Mouse (Mus musculus) gastrocnemius, adult 8-10 months (tissue): ENCODE measurements around the gene Hoxd12. TPM values are rescaled to one million over a fixed set of nuclear protein-coding genes. Genes with fewer than 3 reads are reported as not detected.

ENCODE experiments used
- DNase-seq, 2 experiments: peaks; one replicate each; pipeline ENCODE4 v3.0.0; 2022; ENCODE audit warnings: low spot score in 2 of 2
- total RNA-seq, 4 experiments: library from RNA; stranded (reverse); gene quantifications; 2 replicates each; pipeline ENCODE4 v1.2.4; 2022

Gene Hoxd12
- total RNA-seq, 4 experiments from 2014 or later, result not detected

DNA sequence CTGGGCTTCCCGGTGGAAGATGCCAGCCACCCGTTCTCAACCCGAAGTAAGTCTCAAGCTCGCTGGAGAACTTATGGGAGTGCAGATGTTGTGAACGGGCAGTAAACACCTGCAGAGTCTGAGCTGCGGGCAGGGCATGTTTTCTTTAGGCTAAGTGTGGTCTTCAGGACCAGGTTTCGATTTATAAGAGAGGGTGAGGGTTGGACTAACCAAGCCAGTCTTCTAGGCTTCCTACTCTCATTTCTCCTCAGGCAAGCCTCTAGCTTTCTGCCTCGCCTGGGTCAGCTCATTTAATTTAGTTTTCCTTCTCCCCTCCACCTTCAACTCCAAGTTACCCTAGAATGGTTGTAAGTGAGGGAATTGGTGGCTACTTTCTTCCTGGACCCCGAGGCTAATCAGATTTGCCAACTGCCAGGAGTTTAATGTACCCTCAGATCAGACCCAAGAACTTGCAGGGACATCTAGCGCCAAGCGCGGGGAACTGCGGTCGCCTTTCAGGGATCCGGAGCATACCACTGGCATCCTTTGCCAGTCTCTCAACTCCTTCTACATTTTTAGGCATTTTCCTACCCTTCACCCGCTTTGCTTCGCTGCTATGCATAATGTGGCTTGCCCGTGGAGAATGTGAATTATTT, 11.4 kb upstream of the Hoxd12 start:
- no peak for DNase-seq

DNA sequence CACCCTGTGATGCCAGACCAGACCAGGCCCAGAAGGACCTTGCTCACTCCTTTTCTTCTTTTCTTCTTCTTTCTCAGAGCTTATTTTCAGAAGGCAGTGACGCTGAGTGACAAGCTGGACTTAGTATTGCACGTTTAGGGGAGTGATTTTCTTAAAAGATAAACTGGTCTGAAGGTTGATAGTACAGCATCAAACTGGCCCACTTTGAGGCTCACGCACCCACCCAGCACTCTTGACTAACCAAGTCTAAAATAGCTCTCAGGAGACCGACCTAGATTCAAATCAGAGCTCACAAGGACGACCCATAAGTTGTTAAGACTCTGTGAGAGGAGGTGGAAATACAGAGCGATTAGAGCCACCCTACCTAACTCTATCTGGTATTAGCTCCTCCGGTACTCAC, 8.4 kb upstream of the Hoxd12 start:
- no peak for DNase-seq

DNA sequence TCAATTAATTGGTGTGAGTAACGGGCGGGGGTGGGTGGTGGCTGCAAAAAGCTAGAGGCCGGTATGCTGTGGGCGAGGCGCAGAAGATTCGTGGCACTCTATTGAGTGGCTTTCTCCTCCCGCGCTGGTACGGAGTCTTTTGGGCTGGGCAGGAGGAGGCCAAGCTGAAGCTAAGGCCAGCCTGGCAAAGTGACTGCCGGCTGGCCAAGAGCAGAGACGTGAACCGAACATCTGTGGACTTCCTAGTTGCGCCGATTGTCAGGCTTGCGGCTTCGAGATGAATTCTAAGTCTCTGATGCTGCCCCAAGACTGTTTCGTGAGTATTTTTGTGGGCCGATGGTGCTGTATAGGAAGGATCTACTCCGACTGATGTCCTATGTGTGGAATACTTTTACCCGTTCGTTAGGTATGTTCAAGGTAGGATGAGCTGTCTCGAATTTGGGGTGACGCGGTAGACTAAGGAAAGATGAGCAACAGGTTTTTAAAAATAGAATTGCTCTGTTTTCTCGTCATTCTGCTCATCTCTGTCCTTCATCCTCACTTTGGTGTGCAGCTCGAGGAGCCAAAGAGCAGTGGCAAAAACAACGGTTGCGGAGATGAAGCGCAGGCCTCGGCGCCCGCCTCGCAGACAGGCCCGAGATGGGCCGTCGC, 7.5 kb upstream of the Hoxd12 start:
- no peak for DNase-seq

DNA sequence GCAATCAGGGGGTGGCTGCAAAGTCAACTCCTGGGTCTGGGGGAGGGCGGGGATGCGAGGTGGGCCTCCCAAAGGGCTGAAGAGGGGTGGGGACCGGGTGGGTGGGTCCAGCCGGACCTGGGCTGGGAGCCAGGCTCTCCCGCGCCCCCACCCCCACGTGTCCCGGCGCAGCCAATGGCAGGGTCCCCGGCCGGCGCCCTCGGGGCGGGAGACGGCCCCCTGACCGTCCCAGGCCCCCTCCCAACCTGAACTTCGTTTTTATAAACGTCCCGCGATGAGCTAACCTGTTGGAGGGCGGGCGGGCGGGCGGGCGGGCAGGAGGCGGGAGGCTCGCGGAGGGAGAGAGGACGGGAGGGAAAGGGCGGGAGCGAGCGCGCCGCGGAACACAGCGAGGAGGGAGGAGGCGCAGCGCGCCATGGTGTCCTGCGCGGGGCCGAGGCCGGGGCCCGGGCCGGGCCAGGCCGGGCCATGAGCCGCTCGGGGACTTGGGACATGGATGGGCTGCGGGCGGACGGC, 6.9 kb upstream of the Hoxd12 start, which contains the start of gene Hoxd13:
Gene Hoxd13, plus strand, starts transcription at position 469 of the 516 bp plus-strand sequence.
- DNase-seq, result no peak

DNA sequence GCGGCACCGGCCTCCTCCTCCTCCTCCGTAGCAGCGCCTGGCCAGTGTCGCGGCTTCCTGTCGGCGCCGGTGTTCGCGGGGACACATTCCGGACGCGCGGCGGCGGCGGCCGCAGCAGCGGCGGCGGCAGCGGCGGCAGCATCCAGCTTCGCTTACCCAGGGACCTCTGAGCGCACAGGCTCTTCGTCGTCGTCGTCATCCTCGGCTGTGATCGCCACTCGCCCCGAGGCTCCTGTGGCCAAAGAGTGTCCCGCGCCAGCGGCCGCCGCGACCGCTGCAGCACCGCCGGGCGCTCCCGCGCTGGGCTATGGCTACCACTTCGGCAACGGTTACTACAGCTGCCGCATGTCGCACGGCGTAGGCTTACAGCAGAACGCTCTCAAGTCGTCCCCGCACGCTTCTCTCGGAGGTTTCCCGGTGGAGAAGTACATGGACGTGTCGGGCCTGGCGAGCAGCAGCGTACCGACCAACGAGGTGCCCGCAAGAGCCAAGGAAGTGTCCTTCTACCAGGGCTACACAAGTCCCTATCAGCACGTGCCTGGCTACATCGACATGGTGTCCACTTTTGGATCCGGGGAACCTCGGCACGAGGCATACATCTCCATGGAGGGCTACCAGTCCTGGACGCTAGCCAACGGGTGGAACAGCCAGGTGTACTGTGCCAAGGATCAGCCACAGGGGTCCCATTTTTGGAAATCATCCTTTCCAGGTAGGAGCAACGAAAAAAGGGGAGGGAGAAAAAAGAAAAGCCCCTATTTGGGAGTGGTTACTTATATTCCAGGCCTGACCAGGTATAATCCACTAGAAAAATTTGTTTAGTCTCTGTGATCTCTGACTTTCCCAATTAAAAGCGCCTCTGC, 6.2 kb upstream of the Hoxd12 start:
- no peak for DNase-seq

DNA sequence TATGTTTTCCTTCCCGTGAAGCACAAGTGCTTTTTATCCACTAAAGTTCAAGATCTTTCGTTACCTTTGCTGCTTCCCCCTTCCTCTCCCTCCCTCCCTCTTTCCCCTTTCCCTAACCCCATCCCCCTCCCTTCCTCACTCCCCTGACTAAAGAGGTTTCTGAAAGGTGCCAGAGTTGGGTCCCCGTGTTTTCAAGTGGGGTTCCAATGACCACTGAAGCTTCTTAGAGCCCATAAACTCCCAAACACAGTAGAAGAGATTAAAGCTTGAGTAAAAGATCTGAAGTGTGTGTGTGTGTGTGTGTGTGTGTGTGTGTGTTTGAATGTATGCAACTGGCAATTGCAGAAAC, 5.6 kb upstream of the Hoxd12 start:
- no peak for DNase-seq

DNA sequence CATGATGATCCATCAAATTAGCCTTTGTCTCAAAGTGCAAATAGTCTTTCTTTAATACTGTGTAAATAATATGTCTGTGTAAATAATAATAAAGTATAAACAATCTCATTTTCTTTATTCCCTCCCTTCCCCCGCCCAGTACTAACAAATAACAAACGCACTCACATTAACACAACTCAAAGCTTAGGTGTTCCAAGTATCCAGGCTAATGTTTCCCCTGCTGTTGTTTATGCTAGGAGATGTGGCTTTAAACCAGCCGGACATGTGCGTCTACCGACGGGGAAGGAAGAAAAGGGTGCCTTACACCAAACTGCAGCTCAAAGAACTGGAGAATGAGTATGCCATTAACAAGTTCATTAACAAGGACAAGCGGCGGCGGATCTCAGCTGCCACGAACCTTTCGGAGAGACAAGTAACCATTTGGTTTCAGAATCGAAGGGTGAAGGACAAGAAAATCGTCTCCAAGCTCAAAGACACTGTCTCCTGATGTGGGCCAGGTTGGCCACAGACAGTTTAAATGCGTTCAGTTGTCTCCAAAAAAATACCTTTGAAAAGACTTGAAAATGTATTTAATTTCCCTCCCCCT, 5.1 kb upstream of the Hoxd12 start:
- DNase-seq, result no peak

DNA sequence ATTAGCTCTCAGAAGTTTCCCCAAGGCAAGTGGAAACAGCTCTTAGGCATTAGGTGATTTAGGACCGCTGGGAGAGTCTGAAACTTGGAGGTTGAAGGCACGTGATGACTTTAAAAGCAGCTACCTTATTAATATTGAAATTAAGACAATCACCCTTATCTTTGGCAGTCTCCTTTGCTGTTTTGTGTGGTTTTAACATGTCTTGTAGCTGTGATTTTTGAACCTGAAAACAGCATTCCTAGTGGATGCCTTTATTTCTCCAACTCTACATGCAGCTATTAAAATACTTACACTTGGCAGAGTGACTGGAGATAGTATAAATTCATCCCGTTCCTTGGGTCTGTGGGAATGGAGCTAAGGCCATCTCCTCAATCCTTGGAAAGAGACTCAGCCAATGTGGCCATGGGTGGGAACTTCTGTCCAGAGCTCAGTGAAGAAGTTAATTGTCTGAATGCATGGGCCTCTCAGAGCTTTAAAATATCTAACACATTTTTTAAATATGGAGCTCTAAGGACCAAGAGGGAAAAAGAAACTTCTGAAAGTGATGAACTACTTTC, 4.1 kb upstream of the Hoxd12 start:
- DNase-seq, result no peak

DNA sequence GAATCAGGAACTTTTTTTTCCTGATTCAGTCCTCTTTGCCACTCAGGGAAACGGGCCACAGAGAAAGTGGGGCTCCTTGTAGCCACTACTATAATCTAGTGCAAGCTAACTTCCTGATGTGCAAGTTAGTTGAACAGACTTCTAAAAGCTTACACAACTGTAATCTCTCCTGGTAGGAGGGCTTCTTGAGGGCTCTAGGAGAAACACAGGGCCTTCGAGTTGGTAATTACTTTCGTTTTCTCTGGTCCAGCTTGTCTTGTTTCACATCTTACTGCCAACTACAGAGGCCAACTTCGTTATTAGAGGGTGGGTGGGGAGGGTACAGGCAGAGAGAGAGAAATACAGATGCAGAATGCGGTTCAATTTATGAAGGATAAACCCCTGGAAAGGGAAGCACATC, 3.0 kb upstream of the Hoxd12 start:
- no peak for DNase-seq

DNA sequence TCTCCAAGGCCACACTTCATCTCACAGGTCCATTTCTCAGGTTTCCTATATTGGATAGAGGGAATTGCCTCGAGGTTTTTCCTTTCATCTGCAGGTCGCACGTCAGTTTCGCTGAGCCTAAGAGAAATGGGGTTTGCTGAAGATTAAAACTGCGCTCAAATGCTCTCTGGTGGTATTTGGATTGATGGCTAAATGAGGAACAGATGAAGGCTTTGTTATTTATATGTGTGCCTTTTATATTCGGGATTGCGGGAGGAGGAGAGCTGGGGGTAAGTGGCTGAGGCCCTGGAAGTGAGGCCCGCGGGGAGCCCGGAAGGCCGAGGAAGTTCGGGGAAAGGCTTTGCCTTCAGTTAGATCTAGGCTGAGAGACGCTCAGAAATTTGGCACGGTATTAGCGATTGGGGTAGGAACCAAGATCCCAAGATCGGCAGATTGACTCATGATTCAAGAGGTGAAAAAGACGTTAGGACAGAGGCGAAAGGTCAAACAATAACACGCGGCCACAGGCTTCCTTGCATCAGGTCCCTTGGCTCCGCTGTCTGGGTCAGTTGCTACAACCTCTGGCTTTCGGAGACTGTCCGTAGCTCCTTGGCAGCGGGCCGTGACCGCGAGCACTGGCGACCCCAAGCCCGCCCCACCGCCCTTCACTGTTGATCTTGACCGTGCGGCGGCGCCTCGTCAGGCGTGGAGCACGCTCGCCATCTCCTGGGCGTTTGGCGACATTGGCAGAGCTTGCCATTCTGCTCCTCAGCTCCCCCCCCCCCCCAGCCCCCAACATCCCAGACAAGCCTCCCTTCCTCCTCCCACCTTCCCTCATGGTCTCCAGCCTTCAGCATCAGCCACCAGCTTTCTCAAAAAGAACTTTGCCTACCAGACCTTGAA, 2.1 kb upstream of the Hoxd12 start:
- no peak for DNase-seq

DNA sequence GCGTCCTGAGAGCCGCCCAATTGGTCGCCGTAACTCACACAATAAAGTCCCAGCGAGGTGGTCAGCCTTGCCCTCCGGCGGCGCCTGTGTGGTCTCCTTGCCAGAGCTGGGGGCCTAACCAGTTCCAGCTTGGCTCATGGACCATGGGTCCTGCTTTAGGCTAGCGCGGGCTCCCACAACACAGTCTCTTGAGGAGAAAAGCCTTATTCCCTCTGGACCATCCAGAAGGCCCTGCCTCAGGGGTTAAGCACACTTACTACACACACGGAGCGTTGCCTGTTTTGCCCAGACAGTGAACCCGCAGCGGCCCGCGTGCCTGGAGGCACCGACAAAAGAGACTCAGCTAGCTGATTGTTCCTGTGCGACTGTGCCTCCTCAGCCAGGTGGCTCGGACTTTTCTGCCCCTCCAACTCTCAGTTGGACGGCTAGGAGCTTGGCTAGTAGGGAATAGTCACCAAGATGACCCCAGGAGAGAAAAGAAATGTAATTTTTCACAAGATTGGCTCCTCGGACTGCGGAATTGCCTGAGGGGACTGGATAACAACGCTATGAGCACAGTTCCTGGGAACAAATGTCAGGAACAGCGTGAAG, 883 bp upstream of the Hoxd12 start:
- DNase-seq, result no peak

DNA sequence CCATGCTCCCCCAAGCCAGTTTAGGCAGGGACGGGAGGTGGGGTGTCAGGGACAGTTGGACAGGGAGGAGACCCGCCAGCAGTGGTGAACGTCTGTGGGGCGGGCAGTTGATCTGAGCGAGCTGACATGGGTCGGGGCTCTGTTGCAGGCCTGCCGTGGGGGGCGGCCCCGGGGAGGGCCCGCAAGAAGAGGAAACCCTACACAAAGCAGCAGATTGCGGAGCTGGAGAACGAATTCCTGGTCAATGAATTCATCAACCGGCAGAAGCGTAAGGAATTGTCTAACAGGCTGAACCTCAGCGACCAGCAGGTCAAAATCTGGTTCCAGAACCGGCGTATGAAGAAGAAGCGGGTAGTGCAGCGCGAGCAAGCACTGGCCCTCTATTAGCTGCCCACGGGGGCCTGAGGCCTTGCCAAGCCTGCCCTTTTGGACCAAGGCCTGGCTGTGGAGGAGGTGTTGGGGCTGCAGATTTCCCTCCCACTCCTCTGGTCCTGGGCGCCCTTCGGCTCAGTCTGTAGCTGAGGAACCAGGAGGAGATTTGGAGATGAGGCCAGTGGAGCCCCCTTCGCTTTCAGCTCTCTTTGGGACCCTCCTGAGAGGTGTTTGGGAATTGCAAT, 961 bp downstream of the Hoxd12 start:
- DNase-seq, result no peak

DNA sequence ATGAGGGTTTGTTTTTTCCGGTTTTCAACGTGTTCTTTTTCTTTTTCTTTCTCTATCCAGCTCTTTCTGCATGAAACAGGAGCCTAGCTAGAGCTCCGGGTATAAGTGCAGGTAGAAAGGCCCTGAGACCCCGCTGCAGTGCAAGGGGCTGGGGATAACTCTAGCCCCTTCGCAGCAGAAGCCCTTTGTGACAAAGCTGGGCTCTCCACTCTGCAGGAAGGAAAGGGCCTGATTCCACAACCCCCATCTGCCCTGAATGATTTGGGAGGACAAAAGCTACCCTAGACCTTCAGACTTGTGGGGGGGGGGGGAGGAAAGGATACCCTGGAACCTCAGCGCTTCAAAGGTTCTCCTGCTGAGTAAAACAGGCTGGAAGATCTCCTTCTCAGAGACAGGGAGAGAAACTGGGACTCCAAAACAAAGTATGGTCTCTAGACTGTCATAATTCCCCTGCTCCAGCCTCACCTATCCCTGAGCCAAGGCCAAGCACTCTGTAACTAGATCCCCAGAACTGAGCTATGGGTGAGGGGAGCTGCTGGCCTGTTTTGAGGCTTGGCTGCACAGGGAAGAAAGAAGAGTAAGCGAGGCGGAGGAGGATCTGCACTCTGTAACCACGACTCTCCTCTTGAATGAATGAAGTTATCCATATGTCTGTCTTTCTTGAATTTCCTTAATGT, 1.7 kb downstream of the Hoxd12 start:
- no peak for DNase-seq

DNA sequence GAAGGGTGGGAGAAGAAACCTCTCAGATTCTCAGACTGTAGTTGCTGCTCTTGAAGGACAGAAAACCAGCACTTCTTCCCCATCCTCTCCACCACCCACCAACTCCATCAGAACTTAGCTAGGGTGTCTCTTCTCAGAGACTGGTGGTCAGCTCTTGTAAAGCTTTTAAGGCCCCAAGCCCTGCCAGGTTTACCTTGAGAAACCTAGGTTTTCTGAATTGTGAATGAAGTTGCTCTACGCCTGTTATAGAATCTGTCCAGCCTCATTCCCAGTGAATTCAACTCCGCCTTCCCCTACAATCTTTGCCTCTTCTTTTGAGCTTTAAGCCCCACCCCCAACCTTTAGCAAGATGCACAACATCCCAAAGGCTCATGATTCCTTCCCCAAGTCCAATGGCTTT, 2.3 kb downstream of the Hoxd12 start:
- no peak for DNase-seq

DNA sequence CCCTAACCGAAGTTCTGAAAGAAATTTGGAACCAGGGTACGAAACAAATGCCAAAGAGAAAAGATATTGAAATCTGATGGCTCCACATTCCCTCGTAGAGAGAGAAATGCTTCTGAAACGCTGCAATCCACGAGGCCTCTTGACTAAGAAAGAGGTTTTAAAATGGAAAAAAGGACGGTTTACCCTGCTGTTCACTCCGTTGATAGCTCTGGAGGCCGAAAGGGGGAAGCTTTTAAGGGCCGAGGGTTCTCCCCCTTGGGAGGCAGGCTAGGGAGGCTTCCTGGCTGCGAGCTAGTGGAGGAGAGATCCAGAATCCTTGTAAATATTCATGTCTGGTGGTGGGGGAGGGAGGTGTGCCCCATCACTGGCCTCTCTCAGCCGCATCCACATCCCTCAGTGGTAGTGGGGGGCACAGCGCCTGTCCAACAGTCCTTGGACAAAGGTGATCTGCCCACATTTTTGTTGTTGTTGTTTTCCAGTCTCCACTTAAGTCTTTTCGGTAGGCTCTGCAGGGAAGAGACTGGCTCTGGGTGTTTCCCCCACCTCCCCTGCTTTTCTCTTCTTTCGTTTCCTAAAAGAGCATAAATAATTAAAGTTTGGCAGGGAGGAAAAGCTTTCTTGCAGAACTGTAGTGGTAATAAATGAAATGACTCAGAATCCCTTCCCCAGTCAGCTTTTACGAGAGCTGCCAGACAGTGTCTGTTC, 4.2 kb downstream of the Hoxd12 start, which contains the start of gene Hoxd11:
Gene Hoxd11, plus strand, starts transcription at position 667 of the 705 bp plus-strand sequence.
- DNase-seq, result no peak

DNA sequence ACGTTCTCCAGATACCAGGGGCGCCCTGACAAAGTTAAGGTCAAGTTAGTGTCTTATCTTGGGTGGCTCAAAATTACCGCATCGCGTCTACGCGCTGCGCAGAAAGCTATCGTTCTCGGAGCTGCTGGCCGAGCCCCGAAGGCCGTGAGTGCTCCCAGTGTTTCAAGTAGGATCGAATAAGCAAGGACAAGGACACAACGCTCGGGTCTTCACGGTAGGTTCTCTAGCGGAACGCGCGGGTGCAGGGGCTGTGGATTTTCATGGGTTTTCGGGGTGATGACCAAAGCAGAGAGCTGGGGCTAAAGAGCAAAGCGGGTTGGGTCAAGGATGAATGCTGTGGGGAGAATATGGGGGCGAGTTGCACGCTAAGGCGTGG, 4.8 kb downstream of the Hoxd12 start:
- no peak for DNase-seq

DNA sequence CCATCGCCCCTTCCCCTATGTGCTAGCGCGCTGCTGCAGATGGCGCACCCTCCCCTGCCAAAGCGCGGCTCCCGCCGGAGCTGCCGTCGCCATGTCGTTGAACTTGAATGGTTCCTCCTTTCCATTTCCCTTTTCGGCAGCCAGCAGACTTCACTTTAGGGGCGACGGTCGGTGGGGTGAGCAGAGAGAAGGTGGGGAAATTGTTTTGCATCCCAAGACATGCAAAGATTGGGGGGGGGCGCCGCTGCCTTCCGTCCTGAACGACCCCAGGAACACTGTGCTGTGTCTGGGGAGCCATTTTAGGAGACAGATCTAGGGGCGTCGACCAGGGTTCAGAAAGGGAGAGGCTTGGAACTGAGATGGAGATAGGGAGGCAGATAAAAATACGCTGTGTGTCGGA, 5.2 kb downstream of the Hoxd12 start:
- DNase-seq, result no peak

DNA sequence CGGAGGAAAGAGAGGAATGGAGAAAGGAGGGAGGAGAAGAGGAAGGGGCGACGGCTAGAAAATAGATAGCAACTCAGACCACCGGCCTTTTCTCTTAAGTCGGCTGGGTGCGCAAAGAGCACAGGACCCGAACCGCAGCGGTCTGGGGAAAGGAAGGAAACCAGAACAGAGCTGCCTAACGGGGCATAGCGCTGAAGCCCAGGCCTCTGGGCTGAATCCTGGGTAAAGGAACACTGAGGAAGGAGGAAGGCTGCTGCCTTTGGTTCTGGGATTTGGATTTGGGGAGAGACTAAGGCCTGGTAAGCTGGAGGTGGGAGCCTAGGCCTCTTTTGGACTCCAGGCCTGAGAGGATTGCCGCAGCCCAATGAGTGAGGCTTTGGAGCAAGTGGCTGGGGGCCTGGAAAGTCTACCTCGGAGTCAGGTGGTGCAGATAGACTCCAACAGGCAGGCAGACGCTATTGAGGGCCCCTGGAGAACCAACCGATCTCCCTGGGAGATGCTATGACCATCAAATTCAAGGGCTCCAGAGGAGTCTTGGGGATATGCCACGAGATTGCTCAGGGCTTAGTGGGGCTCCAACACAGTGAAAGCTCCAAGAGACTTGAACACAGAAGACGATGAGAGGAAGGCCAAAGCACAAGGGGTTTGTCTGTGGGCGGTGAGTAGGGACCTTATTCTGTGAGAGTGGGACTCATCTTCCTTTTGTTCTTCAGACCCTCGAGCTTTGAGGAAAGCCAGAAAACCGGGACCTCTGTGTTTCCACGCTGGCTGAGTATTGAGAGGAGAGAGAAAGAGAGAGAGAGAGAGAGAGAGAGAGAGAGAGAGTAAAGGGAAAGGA, 6.0 kb downstream of the Hoxd12 start:
- no peak for DNase-seq
